Comparison of ENCODE assay signal across 21 mouse cellular contexts in the genomic region with DNA sequence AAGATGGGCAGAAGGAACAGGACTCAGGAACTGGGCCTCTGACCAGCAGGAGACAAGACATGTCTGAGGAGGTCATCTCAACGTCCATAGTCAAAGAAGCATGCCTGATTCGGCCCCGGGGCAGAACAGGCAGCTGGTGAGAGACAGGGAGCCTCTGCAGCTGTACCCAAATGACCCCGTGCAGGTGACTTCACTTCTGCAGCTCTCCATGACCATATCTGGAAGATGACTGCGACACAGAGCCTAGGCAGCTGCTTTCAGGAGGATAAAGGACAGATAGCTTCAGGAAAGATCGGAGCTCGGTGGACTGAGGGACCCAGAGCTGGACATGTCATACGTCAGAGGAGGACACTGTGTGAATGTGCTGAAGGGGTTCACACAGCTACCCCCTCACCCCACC. TPM values are rescaled to one million over a fixed set of nuclear protein-coding genes. Genes with fewer than 3 reads are reported as not detected.
DNase-seq lines count a peak whose midpoint lies in the region; ATAC-seq and TF ChIP-seq lines count a peak whose summit lies in the region.
"Had no signal": no experiment of that assay in that cellular context is flagged by ENCODE, and none has a peak within 500 bp of the region (broad histone marks: within the 10 kb centered on the region; RNA-seq: fewer than 3 reads in every experiment).

No protein-coding gene starts in this region.

- no peak for TF ChIP-seq CTCF in CH12.LX (conservative IDR thresholded peaks at IDR 0.05 in 1 of 2, IDR thresholded peaks at IDR 0.05 in 1 of 2; ENCODE audit: low read depth in 2 of 2, low read length in 2 of 2)
- no peak for TF ChIP-seq CTCF in heart, postnatal 0 days (IDR thresholded peaks at IDR 0.05; ENCODE audit: low read depth)

- no peak for ATAC-seq in heart, embryonic 13.5 days (ENCODE audit: extremely low read depth, insufficient number of reproducible peaks, low FRiP score, low TSS enrichment)
- ATAC-seq in heart, postnatal 0 days (ENCODE audit: insufficient read depth, low read depth) = peak; percentile 27; the same call in 1 of the 2 replicates
- ATAC-seq: forebrain, postnatal 0 days; inflammation-experienced regulatory T-cells, adult 6 months had no signal

- H3K79me2 ChIP-seq in CH12.LX (replicated peaks; ENCODE audit: control insufficient read depth, extremely low read depth, insufficient read depth, poor library complexity, severe bottlenecking) = no peaks in the 10 kb centered on the region

- H3K9ac ChIP-seq in heart, embryonic 13.5 days = peak overlapping the region; percentile 3; the same call in 1 of the 2 replicates
- no peak overlapping the region for H3K9ac ChIP-seq in CH12.LX (ENCODE audit: insufficient read depth, low read depth)
- no peak overlapping the region for H3K9ac ChIP-seq in heart, postnatal 0 days (replicated peaks; ENCODE audit: low read depth, low read length)
- H3K9ac ChIP-seq: forebrain, postnatal 0 days; hindbrain, embryonic 14.5 days; liver, embryonic 14.5 days; midbrain, embryonic 12.5 days had no signal

- in situ Hi-C loops in CH12.LX (cut with MboI; ENCODE audit: low pct_ligation_motif_present, low pct_unique_long_range_greater_than_20kb, low sequenced_read_pairs) = no loop called here

- no peak for TF ChIP-seq RAD21 in CH12.LX (IDR thresholded peaks at IDR 0.05; ENCODE audit: low read depth, low read length)

- peaks cover 6% of the 10 kb centered on the region; the same call in 1 of the 2 replicates for H3K36me3 ChIP-seq in heart, embryonic 13.5 days
- H3K36me3 ChIP-seq in CH12.LX (replicated peaks in 1 of 2; ENCODE audit: control insufficient read depth in 1 of 2, insufficient read depth in 1 of 2, low read length in 1 of 2) = no peaks in the 10 kb centered on the region
- no peaks in the 10 kb centered on the region for H3K36me3 ChIP-seq in heart, postnatal 0 days (replicated peaks; ENCODE audit: control insufficient read depth, insufficient read depth, low read length)
- H3K36me3 ChIP-seq: midbrain, embryonic 12.5 days had no signal

- no peak for DNase-seq in heart, adult 8-10 months (ENCODE audit: low spot score)
- no peak for DNase-seq in CH12.LX (ENCODE audit: extremely low read depth)
- DNase-seq in Muller cell, postnatal 12 days (ENCODE audit: inconsistent ontology term) = peak; percentile 46
- no peak for DNase-seq in heart, postnatal 0 days (ENCODE audit: low spot score)
- DNase-seq in lung, postnatal 25 days (ENCODE audit: low spot score) = no peak
- no peak for DNase-seq in urinary bladder, adult 2 months (ENCODE audit: low spot score)
- DNase-seq: adrenal gland, postnatal 10 days; cerebellum, adult 8-10 months; cerebellum, postnatal 36 days; embryo, embryonic 11 days; forebrain, postnatal 0 days; gastrocnemius, postnatal 25 days; kidney, adult 18-20 months; layer of hippocampus, adult 9-11 months; thymus, postnatal 14 days had no signal

- H3K9me3 ChIP-seq in heart, embryonic 13.5 days = no peaks in the 10 kb centered on the region
- no peaks in the 10 kb centered on the region for H3K9me3 ChIP-seq in CH12.LX (replicated peaks; ENCODE audit: low read length)
- H3K9me3 ChIP-seq in heart, postnatal 0 days (replicated peaks; ENCODE audit: control insufficient read depth, low read length) = no peaks in the 10 kb centered on the region
- H3K9me3 ChIP-seq: midbrain, embryonic 12.5 days had no signal

- no peak for TF ChIP-seq POLR2A in CH12.LX (IDR thresholded peaks at IDR 0.05; ENCODE audit: low read depth, low read length)

- no peak for TF ChIP-seq EP300 in CH12.LX (IDR thresholded peaks at IDR 0.05; ENCODE audit: low read length)
- no peak for TF ChIP-seq EP300 in heart, postnatal 0 days (IDR thresholded peaks at IDR 0.05; ENCODE audit: low read depth)

- dilution Hi-C loops in CH12.LX (cut with MboI; ENCODE audit: extremely low pct_ligation_motif_present, extremely low pct_unique_long_range_greater_than_20kb, low sequenced_read_pairs) = no loop called here

- peaks cover 98% of the 10 kb centered on the region for H3K4me1 ChIP-seq in heart, embryonic 13.5 days
- H3K4me1 ChIP-seq in CH12.LX (ENCODE audit: control insufficient read depth in 1 of 2, insufficient read depth in 2 of 2) = peaks cover 12 to 52% of the 10 kb centered on the region in 2 experiments
- peaks cover 88% of the 10 kb centered on the region for H3K4me1 ChIP-seq in heart, postnatal 0 days (ENCODE audit: control insufficient read depth, insufficient read depth)

- H3K27ac ChIP-seq in heart, embryonic 13.5 days (replicated peaks) = peak overlapping the region; percentile 33; the same call in 1 of the 2 replicates
- no peak overlapping the region for H3K27ac ChIP-seq in CH12.LX (ENCODE audit: insufficient read depth, low read depth)
- H3K27ac ChIP-seq in heart, postnatal 0 days (ENCODE audit: low read depth) = no peak overlapping the region
- H3K27ac ChIP-seq: hindbrain, embryonic 14.5 days; kidney, postnatal 0 days; liver, embryonic 14.5 days; midbrain, embryonic 12.5 days had no signal

- WGBS in heart, embryonic 13.5 days = 25% methylated on average over 8 of the region's 8 CpGs
- 30% methylated on average over 8 of the region's 8 CpGs for WGBS in heart, postnatal 0 days

- H3K27me3 ChIP-seq in heart, embryonic 13.5 days (replicated peaks) = no peaks in the 10 kb centered on the region
- H3K27me3 ChIP-seq in CH12.LX (replicated peaks) = no peaks in the 10 kb centered on the region
- no peaks in the 10 kb centered on the region for H3K27me3 ChIP-seq in heart, postnatal 0 days (ENCODE audit: control insufficient read depth, insufficient read depth, low read length)
- H3K27me3 ChIP-seq: midbrain, embryonic 12.5 days had no signal

- H3K4me3 ChIP-seq in heart, embryonic 13.5 days = no peak overlapping the region
- H3K4me3 ChIP-seq in CH12.LX (replicated peaks in 1 of 3; ENCODE audit: low read depth in 2 of 3, low read length in 2 of 3, poor library complexity in 1 of 3) = no peak overlapping the region
- H3K4me3 ChIP-seq in heart, postnatal 0 days (ENCODE audit: low read depth, low read length) = no peak overlapping the region
- H3K4me3 ChIP-seq: midbrain, embryonic 12.5 days had no signal

- H3K4me2 ChIP-seq in heart, embryonic 13.5 days = peak overlapping the region; percentile 0; the same call in 1 of the 2 replicates
- peak overlapping the region; percentile 48 for H3K4me2 ChIP-seq in CH12.LX (ENCODE audit: insufficient read depth, low read depth, poor library complexity, severe bottlenecking)
- H3K4me2 ChIP-seq in heart, postnatal 0 days (ENCODE audit: low read depth, low read length) = no peak overlapping the region
- H3K4me2 ChIP-seq: hindbrain, embryonic 14.5 days; midbrain, embryonic 12.5 days had no signal

TF ChIP-seq in CH12.LX, 34 proteins besides CTCF, POLR2A, EP300 and RAD21:
- peak; percentile 44; the same call in 1 of the 2 replicates for TF ChIP-seq BHLHE40 (IDR thresholded peaks at IDR 0.05; ENCODE audit: low read depth, low read length)
- TF ChIP-seq MAX (IDR thresholded peaks at IDR 0.05; ENCODE audit: low read length) = no peak
TF ChIP-seq in CH12.LX: peak in this region for 1.

RNA-seq across cellular contexts. Expression of gene Actn1, which starts 46.4 kb away (rescaled TPM):
- 39.5 and 40.4 TPM in 2 replicates for polyA plus RNA-seq in heart, embryonic 13.5 days (2015; fragmentation: Nextera tagmentation; extraction: Ambion mirVana)
- total RNA-seq in heart, adult 8-10 months (2022) = 10 to 100 TPM; 22.6 to 26.7 (median 26.0) TPM
- total RNA-seq in CH12.LX (2012; rRNA removed) (4.9 and 5.5 TPM in 2 replicates), CH12.LX (2014; rRNA removed) (2.4 and 2.7 TPM in 2 replicates)
- polyA plus RNA-seq in CH12.LX (2012; ENCODE audit: insufficient read length, low read depth) = 10.9 and 13.2 TPM in 2 replicates
- 53.0 and 85.3 TPM in 2 replicates for total RNA-seq in heart, postnatal 0 days (2014; rRNA removed; ENCODE audit: low replicate concordance)
- 13.8 and 15.7 TPM in 2 replicates for polyA plus RNA-seq in heart, postnatal 0 days (2015; fragmentation: Nextera tagmentation; extraction: Ambion mirVana)
- polyA plus RNA-seq in urinary bladder, adult 2 months (2012; rRNA removed) = 435 and 605 TPM in 2 replicates

Comparison
In these comparisons a context has a peak if more than half of its experiments do, and no peak if none do; other contexts are left out.
1. RNA of gene Actn1, which starts 46.4 kb away (polyA plus RNA-seq): 435 to 605 TPM in urinary bladder, adult 2 months; 39.5 to 40.4 TPM in heart, embryonic 13.5 days, 13.8 to 15.7 TPM in heart, postnatal 0 days and 10.9 to 13.2 TPM in CH12.LX; every median in the first group is over 10 times any median in the second.